Mouse (Mus musculus) cerebellum, adult 9-11 months (tissue): ENCODE results near the gene Clec1a.

Experiments used
- DNase-seq: peaks from one replicate; pipeline ENCODE4 v3.0.0; 2022

Clec1a gene

GRCm38 (mm10) chr6:129403391-129403790 is 48.4 kb downstream of the Clec1a start:
- DNase-seq = no peak

GRCm38 (mm10) chr6:129402404-129402803 is 49.4 kb downstream of the Clec1a start:
- DNase-seq = no peak

- DNase-seq = no peak
These were observed 51.9 kb downstream of the Clec1a start for GRCm38 (mm10) chr6:129399945-129400344.

- no peak for DNase-seq
These were observed 54.8 kb downstream of the Clec1a start, which contains the start of gene Clec1b for GRCm38 (mm10) chr6:129396997-129397396. Clec1b (plus strand) TSS chr6:129397297.

- DNase-seq = no peak
These were observed 58.1 kb downstream of the Clec1a start for GRCm38 (mm10) chr6:129393732-129394131.

GRCm38 (mm10) chr6:129393087-129393720 is 58.6 kb downstream of the Clec1a start:
- DNase-seq = no peak

- DNase-seq = no peak
These were observed 66.0 kb downstream of the Clec1a start, which contains the start of gene Clec12b for GRCm38 (mm10) chr6:129385774-129386173. Clec12b (minus strand) TSS chr6:129385874.

GRCm38 (mm10) chr6:129385000-129385399 is 66.8 kb downstream of the Clec1a start:
- no peak for DNase-seq

GRCm38 (mm10) chr6:129383466-129383865 is 68.3 kb downstream of the Clec1a start:
- DNase-seq = no peak

GRCm38 (mm10) chr6:129381736-129382135 is 70.1 kb downstream of the Clec1a start:
- no peak for DNase-seq

GRCm38 (mm10) chr6:129380454-129380853 is 71.3 kb downstream of the Clec1a start:
- DNase-seq = no peak

GRCm38 (mm10) chr6:129374937-129375471 is 76.8 kb downstream of the Clec1a start:
- no peak for DNase-seq
